Mouse (Mus musculus): Measurements from ENCODE around the gene Tmprss7. TPM values are rescaled to one million over a fixed set of nuclear protein-coding genes. Genes with fewer than 3 reads are reported as not detected.

The Tmprss7 gene
- polyA plus RNA-seq, 1 experiment from 2014 or later, result 0.36 TPM

GRCm38 (mm10) chr16:45641301-45641700 lies 52.2 kb downstream of the Tmprss7 start:
- no peak overlapping the region for H3K27ac ChIP-seq
- H3K9me3 ChIP-seq, result no peaks in the 10 kb centered on the region
- no peak overlapping the region for H3K4me3 ChIP-seq
- ATAC-seq (ENCODE audit: low FRiP score), result no peak
- WGBS, result 80% methylated on average over 3 of the region's 3 CpGs
- H3K36me3 ChIP-seq, result no peaks in the 10 kb centered on the region
- H3K27me3 ChIP-seq, result no peaks in the 10 kb centered on the region
- no peak overlapping the region for H3K9ac ChIP-seq
- no peak overlapping the region for H3K4me2 ChIP-seq
- no peaks in the 10 kb centered on the region for H3K4me1 ChIP-seq (replicated peaks)

GRCm38 (mm10) chr16:45640070-45640762 lies 53.2 kb downstream of the Tmprss7 start:
- Histone ChIP-seq H3K27me3 (no peaks in the 10 kb centered on the region), H3K4me3 (no peak overlapping the region), H3K27ac (no peak overlapping the region), H3K9ac (no peak overlapping the region), H3K9me3 (no peaks in the 10 kb centered on the region), H3K4me2 (no peak overlapping the region), H3K4me1 (replicated peaks) (no peaks in the 10 kb centered on the region), H3K36me3 (no peaks in the 10 kb centered on the region)
- WGBS, result 92% methylated on average over 10 of the region's 10 CpGs
- no peak for ATAC-seq (ENCODE audit: low FRiP score)

DNA sequence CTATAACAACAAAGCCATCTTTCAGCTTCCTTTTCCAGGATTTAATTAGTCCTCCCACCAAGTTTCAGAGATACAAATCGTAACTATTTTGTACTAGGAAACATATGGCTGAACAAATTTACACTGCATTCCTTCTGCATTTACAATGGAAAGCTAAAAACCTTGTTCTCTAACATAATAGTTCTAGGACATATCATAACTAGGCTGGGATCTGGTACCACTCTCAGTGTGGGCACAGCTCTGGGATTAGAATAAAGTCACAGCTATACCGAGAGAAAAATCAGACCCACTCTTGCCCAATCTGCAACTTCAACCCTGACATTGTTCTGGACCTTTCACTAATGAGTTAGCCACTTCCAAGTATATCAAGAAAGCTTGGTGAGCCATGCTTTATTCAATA lies 57.6 kb downstream of the Tmprss7 start:
- 91% methylated on average over 2 of the region's 2 CpGs for WGBS
- H3K4me3 ChIP-seq, result no peak overlapping the region
- no peaks in the 10 kb centered on the region for H3K27me3 ChIP-seq
- H3K4me2 ChIP-seq, result no peak overlapping the region
- no peak overlapping the region for H3K27ac ChIP-seq
- H3K4me1 ChIP-seq (replicated peaks), result no peaks in the 10 kb centered on the region
- no peak overlapping the region for H3K9ac ChIP-seq
- H3K9me3 ChIP-seq, result no peaks in the 10 kb centered on the region
- no peak for ATAC-seq (ENCODE audit: low FRiP score)
- H3K36me3 ChIP-seq, result no peaks in the 10 kb centered on the region

- Histone ChIP-seq H3K4me3 (no peak overlapping the region), H3K9me3 (no peaks in the 10 kb centered on the region), H3K36me3 (no peaks in the 10 kb centered on the region), H3K27me3 (no peaks in the 10 kb centered on the region), H3K9ac (no peak overlapping the region), H3K4me1 (replicated peaks) (no peaks in the 10 kb centered on the region), H3K4me2 (no peak overlapping the region), H3K27ac (no peak overlapping the region)
- no peak for ATAC-seq (ENCODE audit: low FRiP score)
- WGBS, result 76% methylated on average over 4 of the region's 4 CpGs
These were observed 61.0 kb downstream of the Tmprss7 start for GRCm38 (mm10) chr16:45632420-45632819.

DNA sequence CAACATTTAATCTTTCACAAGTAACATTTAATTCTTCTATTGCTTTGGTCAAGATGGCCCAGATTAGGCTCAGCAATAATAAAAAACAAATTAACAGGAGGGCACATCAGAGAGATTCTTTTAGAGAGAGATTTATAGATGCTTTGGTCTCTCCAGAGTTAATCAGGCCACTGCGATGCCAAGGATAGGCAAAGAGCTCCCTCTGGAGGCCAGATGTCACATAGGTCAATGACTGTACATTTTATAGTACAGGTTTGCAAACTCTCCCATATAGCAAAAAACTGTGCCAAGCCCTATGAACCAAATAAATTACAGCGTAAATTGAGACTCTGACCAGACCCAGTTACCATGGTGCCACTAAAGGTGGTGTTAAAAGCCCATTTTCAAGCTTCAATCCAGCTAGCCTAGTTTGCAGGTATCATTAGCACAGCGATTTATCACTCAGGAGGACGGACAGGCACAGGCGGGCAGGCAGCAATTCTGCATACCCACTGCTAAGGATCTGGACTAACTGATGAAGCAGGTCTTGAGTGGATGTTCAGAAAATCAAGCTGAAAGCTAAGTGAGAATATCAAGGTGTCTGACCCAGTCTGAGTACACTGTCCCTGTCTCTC lies 63.0 kb downstream of the Tmprss7 start:
- H3K9ac ChIP-seq, result no peak overlapping the region
- H3K27ac ChIP-seq, result no peak overlapping the region
- no peaks in the 10 kb centered on the region for H3K4me1 ChIP-seq (replicated peaks)
- no peak overlapping the region for H3K4me3 ChIP-seq
- H3K36me3 ChIP-seq, result no peaks in the 10 kb centered on the region
- no peaks in the 10 kb centered on the region for H3K27me3 ChIP-seq
- no peak overlapping the region for H3K4me2 ChIP-seq
- H3K9me3 ChIP-seq, result no peaks in the 10 kb centered on the region
- peak; percentile 91 for ATAC-seq (ENCODE audit: low FRiP score)
- 53% methylated on average over 5 of the region's 5 CpGs for WGBS

DNA sequence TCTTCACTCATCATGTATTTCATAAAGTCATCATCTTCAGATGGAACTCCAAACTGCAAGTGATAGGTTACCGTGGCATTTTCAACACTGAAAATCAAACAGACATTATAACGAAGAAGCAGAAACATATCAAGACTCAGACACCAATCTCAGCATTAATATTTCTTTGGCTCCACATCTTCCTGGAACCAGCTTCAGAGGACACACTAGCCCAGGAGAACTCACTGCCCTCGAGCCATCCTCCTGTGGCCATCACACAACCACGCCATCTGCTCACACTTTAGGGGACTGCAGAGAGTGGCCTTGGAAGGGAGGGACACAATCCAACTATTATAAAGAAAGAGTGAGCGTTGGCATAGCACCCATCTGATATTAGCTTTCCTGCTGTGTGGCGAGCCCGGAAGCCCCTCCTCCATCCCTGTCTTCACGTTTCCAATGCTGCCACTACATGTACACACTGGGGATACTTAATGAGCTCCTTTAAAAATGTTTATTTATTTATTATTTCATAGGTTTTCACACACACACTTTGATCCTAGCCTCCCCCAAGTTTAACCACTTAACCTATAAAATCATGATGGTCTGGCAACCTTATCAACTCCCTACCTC lies 63.9 kb downstream of the Tmprss7 start:
- H3K9ac ChIP-seq, result no peak overlapping the region
- ATAC-seq (ENCODE audit: low FRiP score), result no peak
- no peak overlapping the region for H3K4me2 ChIP-seq
- no peaks in the 10 kb centered on the region for H3K27me3 ChIP-seq
- no peaks in the 10 kb centered on the region for H3K4me1 ChIP-seq (replicated peaks)
- H3K4me3 ChIP-seq, result no peak overlapping the region
- 76% methylated on average over 8 of the region's 8 CpGs for WGBS
- H3K27ac ChIP-seq, result no peak overlapping the region
- no peaks in the 10 kb centered on the region for H3K9me3 ChIP-seq
- H3K36me3 ChIP-seq, result no peaks in the 10 kb centered on the region

GRCm38 (mm10) chr16:45625342-45625741 lies 68.1 kb downstream of the Tmprss7 start:
- Histone ChIP-seq H3K36me3 (no peaks in the 10 kb centered on the region), H3K9ac (no peak overlapping the region), H3K27ac (no peak overlapping the region), H3K27me3 (no peaks in the 10 kb centered on the region), H3K4me1 (replicated peaks) (no peaks in the 10 kb centered on the region), H3K4me2 (no peak overlapping the region), H3K4me3 (no peak overlapping the region), H3K9me3 (no peaks in the 10 kb centered on the region)
- 83% methylated on average over 2 of the region's 2 CpGs for WGBS
- ATAC-seq (ENCODE audit: low FRiP score), result no peak

DNA sequence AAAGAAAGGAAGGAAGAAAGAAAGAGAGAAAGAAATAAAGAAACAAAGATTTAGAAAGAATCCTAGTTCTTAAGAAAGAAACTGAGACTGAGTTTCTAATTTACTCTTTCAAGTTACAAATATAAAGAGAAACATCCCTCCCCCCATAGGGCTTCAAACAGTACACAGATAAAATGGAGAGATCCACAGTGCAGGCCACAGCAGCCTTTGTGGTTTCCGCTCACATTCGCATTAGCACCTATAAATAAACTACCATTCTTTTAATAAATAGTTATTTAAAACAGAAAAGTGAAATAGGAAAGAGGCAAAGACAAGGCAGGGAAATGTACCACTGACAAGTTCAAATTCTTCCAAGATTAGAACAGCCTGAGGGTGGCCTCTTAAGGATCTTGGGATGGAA lies 68.7 kb downstream of the Tmprss7 start:
- Histone ChIP-seq H3K4me3 (no peak overlapping the region), H3K27me3 (no peaks in the 10 kb centered on the region), H3K9ac (no peak overlapping the region), H3K9me3 (no peaks in the 10 kb centered on the region), H3K27ac (no peak overlapping the region), H3K4me2 (no peak overlapping the region), H3K4me1 (replicated peaks) (no peaks in the 10 kb centered on the region), H3K36me3 (no peaks in the 10 kb centered on the region)
- no peak for ATAC-seq (ENCODE audit: low FRiP score)
- WGBS, result 88% methylated on average over 2 of the region's 2 CpGs

DNA sequence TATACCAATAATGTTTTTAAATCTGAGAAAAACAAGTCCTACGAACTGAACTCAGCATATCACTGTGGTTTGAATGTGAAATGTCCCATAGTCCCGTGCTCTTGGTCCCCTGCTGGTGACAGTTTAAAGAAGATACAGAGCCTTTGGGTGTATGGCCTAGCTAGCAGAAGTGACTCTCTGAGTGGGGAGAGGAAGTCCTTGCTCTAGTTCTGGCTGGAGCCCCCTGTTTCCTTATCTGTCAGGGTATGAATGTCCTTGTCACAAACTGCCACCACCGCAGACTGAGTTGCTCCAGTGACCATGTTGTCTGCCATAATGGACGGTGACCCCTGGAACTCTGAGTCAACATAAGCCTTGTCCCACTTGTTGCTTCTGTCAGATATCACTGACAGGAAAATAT lies 70.2 kb downstream of the Tmprss7 start:
- Histone ChIP-seq H3K4me2 (no peak overlapping the region), H3K9me3 (no peaks in the 10 kb centered on the region), H3K36me3 (no peaks in the 10 kb centered on the region), H3K27me3 (no peaks in the 10 kb centered on the region), H3K9ac (no peak overlapping the region), H3K27ac (no peak overlapping the region), H3K4me3 (no peak overlapping the region), H3K4me1 (replicated peaks) (no peaks in the 10 kb centered on the region)
- 94% methylated on average over 4 of the region's 4 CpGs for WGBS
- no peak for ATAC-seq (ENCODE audit: low FRiP score)

GRCm38 (mm10) chr16:45619751-45620375 lies 73.6 kb downstream of the Tmprss7 start:
- Histone ChIP-seq H3K27me3 (no peaks in the 10 kb centered on the region), H3K9ac (no peak overlapping the region), H3K27ac (no peak overlapping the region), H3K9me3 (no peaks in the 10 kb centered on the region), H3K4me2 (no peak overlapping the region), H3K4me1 (replicated peaks) (no peaks in the 10 kb centered on the region), H3K4me3 (no peak overlapping the region), H3K36me3 (no peaks in the 10 kb centered on the region)
- WGBS, result 74% methylated on average over 8 of the region's 8 CpGs
- no peak for ATAC-seq (ENCODE audit: low FRiP score)

GRCm38 (mm10) chr16:45615944-45616343 lies 77.5 kb downstream of the Tmprss7 start:
- no peaks in the 10 kb centered on the region for H3K9me3 ChIP-seq
- no peak overlapping the region for H3K27ac ChIP-seq
- H3K4me1 ChIP-seq (replicated peaks), result no peaks in the 10 kb centered on the region
- H3K4me3 ChIP-seq, result no peak overlapping the region
- ATAC-seq (ENCODE audit: low FRiP score), result no peak
- no peak overlapping the region for H3K9ac ChIP-seq
- no peaks in the 10 kb centered on the region for H3K36me3 ChIP-seq
- WGBS, result 97% methylated on average over 1 of the region's 1 CpGs
- no peaks in the 10 kb centered on the region for H3K27me3 ChIP-seq
- no peak overlapping the region for H3K4me2 ChIP-seq

- Histone ChIP-seq H3K27ac (no peak overlapping the region), H3K27me3 (no peaks in the 10 kb centered on the region), H3K4me2 (no peak overlapping the region), H3K4me3 (no peak overlapping the region), H3K36me3 (no peaks in the 10 kb centered on the region), H3K9me3 (no peaks in the 10 kb centered on the region), H3K9ac (no peak overlapping the region), H3K4me1 (replicated peaks) (no peaks in the 10 kb centered on the region)
- ATAC-seq (ENCODE audit: low FRiP score), result no peak
- 60% methylated on average over 2 of the region's 2 CpGs for WGBS
These were observed 80.2 kb downstream of the Tmprss7 start for GRCm38 (mm10) chr16:45613247-45613646.
